Mouse (Mus musculus) thymus, postnatal 10 days (tissue): ENCODE results near the gene Fan1.

ENCODE experiments used
- DNase-seq, 2 experiments: peaks; one replicate each; pipeline ENCODE4 v3.0.0; 2021; ENCODE audit warnings: low spot score in 2 of 2

The Fan1 gene

DNA sequence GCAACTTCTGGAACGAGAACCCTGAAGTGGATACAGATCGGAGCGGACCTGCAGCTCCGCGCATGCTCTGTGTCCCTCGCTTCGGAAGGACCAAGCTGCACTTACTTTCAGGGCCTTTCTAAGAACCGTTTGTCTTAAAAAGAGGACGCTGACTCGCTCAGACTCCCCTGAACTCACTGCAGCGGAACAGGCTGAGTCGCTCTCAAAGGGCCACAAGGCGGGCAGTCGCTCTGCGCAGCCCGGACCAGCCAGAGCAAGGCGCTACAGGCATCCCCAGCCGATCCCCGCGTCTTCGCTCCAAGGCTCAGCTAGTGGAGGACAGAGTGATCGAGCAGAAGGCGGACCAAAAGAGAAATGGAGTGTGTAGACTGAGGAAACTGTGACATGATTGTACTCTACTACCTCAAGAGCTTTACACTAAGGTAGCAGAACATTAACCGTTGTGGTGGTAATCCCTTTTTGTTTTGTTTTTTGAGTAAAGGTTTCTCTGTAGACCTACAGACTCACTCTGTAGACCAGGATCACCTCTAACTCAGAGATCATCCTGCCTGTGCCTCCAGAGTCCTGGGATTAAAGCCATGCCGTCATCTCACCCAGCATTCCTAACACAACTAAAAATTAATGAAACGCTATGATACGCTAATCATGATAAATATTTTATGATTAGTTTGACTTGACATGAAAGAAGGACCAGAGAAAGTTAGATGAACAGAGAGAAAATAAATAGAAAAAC lies at the start of gene Fan1:
Gene Fan1 (minus strand): TSS at position 266 of the 733 bp plus-strand sequence.
- DNase-seq = peak; percentile 73 to 80

DNA sequence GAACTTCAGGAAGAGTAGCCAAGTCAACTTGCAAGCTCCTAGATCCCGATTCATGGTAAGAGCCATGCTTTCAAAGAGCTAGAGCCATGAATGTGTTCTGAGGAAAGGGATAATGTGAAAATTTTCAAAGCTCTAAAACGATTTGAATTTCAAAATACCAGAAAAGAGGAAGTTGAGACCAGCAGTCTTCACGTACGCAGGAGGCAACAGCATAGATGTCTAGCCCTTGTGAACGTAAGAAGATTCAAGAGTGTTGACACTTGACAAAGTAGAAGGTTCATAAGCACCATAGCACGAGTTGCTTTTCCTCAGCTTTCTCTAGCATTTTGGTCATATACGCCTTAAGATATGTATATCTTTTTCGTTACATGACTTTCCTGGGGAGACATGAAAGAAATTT lies 30.1 kb upstream of the Fan1 start:
- DNase-seq = no peak

DNA sequence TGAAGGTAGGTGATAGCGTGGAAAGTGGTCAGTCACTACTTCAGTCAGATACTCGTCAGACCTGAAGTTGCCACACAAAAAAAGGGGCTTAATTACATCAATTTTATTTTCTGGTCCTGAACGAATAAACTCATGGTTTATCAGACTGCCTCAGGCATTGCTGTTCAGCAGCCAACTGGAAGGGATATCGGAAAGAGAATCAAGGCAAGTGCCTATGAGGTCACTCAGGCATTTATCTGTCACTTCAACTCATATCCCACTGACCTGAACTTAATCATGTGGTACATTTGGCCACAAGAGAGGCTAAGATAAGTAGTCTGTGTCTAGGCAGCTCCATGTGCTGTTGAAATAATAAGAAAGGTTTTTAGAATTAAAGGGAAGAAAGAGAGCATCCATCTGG lies 28.6 kb upstream of the Fan1 start:
- DNase-seq = no peak

DNA sequence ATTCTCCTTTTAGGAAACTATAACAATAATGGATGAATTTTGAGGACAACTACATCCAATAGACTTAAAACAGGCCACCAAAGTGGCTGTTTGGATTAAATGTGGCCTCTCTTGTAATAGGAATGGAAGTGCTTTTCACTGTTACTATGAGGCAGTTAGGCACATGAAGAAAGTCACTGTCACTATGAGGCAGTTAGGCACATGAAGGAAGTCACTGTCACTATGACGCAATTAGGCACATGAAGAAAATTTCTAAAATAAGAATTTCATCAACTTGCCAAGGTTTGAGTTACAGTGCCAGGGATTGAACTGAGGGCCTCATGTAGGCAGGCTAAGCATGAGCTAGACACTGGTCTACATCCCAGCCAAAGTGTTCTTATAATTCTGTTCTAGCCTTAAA lies 26.8 kb upstream of the Fan1 start:
- DNase-seq = no peak

DNA sequence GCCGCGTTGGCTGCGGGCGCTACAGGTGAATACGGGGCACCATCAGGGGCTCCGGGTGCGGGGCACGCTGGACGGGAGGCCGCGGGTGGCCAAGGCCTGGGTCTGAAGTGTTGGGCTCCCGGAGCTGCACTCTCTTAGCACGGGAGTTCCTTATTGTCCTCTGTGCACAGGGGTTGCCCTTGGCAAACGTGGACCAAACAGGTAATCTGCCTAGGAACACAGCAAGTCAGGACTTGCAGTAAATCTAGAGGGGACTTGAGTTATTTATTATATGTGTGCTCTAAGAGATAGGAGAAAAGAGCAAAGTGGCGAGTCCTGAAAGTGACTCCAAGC lies 18.9 kb upstream of the Fan1 start:
- no peak for DNase-seq

DNA sequence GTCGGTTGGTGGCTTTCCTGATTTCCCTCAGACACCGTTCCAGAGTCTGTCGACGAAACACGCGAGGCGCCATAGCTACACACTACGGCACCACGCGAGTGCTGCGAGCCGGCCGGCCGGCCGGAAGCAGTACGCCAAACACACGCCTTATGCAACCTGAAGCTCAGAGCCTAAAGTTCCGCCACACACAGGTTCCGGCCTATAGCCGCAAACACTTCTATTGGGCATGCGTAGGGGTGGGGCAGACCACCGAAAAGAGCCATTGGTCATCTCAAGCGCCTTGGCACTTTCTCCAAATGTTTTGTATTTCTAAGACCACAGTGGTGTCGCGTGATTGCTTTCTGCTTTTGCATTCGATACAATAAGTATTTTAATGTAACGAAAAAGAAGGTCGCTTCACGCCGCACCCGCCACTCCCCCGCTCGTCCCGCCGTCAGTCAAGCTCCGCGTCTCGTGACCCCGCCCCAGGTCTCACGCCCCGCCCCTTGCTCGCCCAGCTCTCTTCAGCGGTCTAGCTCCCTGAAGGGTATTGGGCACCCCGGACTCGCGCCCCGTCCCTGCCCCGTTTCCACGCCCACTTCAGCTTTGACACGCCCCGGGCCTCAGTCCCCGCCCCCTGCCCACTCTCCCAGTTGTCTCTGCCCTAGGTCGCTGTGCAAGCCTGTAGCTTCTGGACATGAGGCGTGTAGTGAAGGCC lies 18.4 kb upstream of the Fan1 start, which contains the start of the genes Mphosph10 and Mcee:
Gene Mphosph10 (minus strand): TSS at position 147 of the 697 bp plus-strand sequence.
Gene Mcee (plus strand): TSS at position 486 of the 697 bp plus-strand sequence.
- DNase-seq = peak; percentile 98

DNA sequence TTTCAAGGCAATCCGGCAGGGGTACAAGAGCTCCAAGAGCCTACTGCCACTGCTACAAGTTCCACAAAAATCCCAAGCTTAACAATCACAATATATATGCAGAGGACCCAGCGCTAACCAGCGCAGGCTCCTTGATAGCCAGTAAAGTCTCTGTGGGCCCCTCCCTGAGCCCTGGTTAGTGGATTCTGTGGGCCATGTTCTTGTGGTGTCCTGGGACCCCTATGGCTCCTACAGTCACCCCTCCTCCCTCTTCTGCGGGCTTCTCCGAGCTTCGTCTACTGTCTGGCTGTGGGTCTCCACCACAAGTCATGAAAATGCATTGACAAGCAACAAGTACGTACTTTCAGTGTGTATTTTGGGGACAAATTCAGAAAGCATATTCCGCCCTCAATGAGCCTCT lies 17.6 kb upstream of the Fan1 start:
- DNase-seq = peak; percentile 8 to 13

DNA sequence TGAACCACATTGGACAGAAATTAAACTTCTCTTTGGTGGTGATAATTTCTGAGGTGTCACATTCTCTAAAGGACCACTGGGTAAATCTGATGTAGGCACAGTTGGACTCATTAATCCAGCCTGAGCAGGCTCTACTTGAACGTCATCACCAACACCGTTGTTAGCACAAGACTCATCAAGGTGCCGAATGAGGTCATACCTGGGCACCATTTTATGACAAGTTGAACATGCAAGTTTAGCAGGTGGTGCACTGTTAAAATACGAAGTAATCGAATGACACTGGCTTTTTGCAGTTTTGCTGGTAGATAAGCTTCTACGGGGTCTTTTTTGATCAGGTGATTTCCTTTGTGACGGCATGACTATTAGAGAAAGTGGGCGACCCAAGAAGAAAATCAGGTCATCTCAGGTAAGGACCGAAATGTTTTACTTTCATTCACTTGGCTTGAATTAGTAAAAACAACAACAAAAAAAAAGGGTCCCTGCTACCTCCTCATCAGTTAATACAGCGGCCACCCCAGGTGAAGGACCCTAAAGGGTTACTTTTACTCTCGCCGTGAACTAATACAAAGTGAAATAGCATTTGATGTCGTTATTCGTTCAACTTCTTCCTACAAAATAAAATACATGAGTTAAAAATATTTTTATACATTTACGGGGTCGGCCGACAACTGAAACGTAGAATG lies 607 bp downstream of the Fan1 start:
- no peak for DNase-seq

DNA sequence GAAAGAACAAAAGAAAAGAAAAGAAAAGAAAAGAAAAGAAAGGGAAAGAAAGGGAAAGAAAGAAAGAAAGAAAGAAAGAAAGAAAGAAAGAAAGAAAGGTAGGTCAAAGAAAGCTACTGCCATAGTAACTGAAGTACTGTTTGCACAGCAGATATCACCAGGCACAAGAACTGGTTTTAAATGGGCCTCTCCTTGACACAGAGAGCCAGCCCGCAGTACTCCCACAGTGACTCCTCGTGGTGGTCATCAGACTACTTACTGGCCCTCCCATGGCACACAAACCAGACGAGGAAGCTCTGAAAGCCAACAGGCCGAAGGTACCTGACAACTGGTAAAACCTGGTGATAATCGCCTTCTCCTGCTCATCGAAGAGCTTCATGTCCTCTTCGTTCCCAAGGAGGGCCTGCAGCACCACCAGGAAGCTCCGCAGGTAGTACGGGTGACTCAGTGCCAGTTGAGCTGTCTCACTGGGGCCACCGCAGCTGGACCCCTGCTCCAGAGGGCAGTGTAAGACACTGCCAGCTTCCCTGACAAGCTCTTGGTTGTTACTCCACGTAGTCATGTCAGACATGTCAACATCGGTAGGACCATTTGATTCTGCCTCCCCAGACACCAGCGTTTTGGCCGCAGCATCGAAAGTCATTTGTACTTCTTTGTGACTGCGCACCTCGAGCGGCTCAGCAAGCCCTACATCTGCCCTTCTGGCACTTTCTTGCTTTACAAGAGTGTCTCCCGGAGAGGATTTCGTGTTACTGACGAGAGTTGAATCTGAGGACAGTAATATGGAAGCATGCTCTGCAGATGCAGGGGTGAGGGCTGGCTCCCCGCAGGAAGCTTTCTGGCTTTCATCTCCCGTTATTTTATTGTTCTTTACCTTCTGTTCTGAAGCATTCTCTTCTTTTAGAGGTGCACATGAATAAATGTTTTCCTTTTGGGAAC lies 1.7 kb downstream of the Fan1 start:
- no peak for DNase-seq

DNA sequence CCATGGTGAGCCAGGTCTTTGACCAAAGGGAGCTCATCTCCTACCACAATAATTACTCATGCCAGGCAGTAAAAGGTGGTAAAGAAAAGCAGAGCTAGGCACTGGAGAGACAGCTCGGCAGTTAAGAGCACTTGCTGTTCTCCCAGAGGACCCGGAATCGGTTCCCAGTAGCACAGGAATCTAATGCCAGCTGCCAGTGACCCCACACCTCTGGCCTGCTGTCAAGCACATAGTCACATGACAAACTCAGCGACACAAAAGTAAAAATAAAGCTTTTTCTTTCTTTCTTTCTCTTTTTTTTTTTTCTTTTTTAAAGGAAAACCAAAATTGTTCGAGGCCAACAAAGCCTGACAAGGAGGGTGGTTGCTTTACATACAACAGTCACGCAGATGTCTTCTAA lies 4.1 kb downstream of the Fan1 start:
- no peak for DNase-seq

DNA sequence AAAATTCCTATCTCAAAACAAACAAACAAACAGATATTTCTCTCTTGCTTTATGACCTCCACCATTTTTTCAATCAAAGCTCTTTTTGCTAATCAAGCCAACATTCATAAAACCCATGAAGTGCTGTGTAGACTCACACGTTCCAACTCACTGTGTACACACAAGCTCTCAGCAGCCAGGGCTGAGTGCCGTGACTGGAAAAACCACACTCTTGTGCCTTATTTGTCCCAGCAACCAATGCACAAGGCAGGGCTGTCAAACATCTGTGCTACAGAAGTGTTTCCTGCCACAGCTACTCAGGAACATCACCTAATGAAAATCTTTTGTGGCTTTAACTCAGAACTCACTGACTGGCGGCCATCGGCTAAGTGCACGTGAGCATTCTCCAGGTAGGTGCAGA lies 8.0 kb downstream of the Fan1 start:
- no peak for DNase-seq

DNA sequence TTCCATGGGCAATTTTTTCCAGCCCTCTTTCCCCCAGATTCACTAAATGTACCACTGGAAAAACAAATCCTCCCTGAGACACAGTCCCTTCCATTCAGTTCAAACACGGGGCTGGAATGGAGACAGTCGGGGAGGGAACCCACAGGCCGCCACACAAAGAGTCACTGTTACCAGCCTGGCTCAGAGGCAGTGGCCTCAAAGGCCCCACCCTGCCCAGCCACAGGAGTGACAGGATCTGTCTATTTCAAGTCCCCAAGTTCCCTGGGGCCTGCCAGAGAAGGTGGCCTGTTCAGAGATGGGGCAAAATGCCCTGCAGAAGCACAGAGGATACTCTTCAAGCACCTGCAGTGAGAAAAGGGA lies 13.3 kb downstream of the Fan1 start:
- no peak for DNase-seq

DNA sequence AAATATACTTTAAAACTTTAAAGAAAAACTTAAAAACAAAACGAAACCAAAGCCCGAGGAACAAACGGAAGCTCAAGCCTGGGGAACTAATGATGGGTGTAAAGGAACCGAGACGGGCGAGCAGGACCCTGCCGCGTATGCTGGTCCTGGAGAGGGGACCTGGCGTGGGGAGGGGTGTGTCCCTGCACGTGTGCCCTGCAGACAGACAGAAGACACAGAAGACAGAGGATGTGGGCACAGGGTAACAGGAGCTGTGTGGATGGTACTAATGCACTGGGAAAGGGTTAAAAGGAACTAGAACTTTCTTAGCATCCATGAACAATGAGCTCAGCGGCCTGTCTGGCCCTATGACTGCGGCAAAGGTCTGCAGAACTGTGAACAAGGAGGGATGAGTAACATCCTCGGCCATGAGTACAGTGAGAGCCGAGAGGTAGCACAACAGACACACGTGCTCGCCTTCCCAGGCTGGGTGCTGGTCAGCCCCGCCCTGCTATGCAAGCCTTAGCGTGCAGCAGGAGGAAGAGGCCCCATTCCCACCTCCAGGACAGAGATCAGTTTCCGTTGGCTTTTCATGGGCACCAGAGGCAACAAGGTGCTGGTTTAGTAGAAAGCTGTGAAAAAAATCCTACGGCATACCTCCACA lies 13.8 kb downstream of the Fan1 start:
- DNase-seq = no peak

DNA sequence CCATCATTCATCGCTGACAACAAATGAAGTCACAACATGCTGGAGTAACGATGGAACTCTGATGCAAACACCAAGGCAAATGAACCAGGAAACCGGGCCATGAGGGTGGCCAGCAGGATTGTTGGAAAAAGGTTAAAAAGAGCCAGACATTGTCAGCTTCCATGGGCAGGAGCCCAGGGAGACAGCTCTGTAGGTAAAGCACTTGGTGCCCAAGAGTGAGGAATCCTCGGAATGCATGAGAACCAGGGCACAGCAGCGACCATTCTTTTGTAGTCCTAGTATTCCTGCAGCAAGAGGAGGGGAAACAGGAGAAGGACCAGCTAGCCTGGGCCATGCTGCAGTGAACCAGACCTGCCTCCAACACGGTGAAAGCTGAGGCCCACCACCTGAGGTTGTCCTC lies 15.2 kb downstream of the Fan1 start:
- no peak for DNase-seq

DNA sequence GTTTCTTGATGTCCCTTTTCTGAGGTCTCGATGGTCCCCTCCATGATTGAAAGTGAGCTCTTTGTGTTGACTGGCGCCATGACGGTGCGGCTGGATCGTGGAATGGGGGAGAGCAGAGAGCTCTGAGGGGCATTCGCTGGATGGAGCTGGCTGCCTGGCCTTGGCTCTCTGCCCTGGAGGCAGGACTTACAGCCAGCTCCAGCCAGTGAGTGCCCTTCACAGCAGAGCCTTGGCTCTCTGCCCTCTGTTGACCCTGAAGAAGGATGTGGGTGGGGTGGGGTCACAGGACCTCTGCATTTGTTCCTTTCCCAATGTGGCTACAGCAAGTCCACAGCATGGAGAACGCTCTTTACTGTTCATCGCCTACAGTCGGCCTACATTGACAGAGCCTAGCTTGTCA lies 16.5 kb downstream of the Fan1 start:
- no peak for DNase-seq

DNA sequence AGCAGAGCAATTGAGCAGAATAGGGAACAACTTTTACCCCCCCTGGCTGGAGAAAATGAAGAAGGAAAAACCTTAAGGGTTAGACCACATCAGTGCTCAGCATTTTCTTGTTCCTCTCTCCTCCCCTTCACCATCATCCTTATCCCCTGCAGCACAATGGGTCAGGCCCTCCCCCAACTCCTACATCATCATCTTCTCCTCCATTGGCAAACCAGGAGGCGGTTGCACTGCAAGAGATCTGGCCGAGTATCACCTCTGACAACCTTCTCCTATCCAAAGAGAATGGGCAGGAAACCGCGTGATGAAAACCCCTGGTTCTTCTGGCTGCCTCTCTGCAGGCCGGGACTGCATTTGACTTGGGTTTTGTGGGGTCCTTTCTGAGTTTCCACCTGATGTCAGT lies 17.2 kb downstream of the Fan1 start:
- DNase-seq = no peak

DNA sequence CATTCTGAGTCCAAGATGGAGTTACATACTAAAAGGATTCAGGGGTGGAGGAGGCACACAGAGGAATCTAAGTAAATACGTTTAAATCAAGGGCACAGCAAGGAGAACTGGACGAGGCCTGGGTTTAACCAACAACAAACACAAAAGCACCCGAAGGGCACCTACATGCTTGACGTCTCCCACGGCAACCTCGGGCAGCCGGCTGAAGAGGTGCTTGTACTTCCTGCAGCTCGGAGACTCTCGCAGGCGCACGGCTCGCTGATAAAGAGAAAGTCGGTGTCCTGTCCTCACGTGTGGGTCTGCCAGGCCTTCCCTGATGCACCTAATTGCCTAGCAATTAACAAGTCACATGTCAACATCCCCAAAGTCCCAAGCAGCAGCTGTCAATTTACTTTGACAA lies 19.7 kb downstream of the Fan1 start:
- DNase-seq = no peak

DNA sequence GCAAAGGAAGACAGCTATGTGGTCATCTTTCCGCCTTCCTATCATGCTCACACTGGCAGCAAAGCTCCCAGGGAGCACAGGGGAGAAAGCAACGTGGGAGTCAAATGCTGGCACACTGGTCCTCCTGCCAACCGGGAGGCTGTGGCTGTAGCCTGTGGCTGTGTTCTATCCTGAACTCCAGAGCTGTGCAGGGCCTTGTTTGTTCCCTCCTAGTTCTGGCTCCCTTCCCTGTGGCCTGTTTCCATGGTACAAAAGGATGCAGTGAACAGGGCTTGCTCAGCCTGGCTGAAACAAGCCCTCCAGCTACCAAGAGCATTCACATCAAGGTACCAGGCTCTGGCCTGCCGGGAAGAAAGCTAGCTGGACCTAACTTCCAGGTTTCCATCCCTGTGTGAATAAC lies 22.8 kb downstream of the Fan1 start:
- DNase-seq = no peak

DNA sequence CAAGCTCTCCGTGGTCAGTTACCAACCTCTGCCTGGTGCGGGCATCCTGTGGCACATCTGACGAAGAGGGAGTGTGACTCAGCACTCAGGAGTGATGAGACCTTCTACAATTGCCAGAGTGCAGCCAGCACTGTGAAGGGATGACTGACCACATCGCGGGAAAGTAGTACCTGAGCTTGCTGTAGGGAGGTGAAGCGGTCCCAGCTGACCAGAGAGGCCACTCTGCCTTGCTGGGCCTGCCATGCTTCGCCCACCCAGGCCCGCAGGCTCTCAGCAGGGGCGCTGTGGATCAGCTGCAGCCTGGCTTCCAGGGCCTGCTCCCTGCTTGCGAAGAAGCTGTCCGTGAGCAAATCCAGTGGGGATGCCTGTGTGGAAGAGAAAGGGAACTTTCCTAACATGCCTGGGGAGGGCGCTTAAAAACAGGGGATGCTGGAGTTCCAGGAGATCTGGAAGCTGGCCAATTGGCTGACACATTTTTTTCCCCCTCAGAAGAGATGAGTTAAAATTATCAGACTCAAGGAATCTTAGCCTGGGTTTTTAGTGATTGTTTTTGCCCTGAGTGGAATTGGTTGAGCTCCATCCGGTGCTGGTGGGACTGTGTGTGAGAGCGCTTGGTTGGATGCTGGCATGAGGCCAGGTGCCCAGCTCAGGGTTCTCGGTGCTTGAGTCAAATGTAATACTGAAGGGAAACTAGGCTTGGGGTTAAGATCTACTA lies 24.6 kb downstream of the Fan1 start:
- DNase-seq = no peak

DNA sequence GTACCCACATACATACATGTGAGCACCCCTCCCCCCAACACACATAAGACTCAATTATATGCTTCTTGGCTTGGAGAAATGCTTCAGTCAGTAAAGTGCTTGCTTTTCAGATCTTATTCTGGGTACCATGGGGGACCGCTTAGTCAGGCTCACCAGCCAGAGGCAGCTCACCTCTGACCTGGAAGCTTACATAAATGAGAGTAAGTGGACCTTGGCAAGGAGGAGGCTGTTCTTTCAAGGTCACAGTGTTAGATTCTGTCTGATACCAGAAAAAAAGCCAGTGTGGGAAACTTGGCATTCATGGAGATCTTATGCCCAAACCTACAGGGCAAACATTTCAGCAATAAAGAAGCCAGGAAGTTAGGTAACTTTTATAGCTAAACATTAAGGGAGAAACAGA lies 26.1 kb downstream of the Fan1 start:
- no peak for DNase-seq

DNA sequence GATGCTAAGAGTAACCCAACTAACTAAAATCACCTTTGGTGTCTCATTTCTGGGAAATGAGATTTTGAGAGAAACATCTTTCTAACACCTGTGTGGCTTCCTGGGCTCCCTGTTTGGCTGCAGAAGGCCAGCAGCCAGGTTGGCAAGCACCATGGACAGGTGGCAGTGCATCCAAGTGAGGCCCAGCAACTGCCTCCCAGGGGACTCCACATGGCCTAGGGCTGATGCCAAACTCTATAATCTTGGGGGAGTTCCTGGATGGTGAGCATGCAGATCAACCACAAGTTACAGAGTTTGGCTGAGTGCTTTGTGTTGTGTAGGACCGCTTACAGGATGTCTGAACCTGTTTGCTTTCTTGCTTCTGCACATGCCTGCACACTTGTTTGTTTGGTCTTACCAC lies 41.2 kb downstream of the Fan1 start:
- DNase-seq = no peak
